Mouse (Mus musculus) ovary, postnatal 14 days (tissue): ENCODE data around the gene Tbx1.

Experiments
- DNase-seq: peaks from one replicate; pipeline ENCODE4 v3.0.0; 2022; ENCODE audit warnings: low spot score

The Tbx1 gene

DNA sequence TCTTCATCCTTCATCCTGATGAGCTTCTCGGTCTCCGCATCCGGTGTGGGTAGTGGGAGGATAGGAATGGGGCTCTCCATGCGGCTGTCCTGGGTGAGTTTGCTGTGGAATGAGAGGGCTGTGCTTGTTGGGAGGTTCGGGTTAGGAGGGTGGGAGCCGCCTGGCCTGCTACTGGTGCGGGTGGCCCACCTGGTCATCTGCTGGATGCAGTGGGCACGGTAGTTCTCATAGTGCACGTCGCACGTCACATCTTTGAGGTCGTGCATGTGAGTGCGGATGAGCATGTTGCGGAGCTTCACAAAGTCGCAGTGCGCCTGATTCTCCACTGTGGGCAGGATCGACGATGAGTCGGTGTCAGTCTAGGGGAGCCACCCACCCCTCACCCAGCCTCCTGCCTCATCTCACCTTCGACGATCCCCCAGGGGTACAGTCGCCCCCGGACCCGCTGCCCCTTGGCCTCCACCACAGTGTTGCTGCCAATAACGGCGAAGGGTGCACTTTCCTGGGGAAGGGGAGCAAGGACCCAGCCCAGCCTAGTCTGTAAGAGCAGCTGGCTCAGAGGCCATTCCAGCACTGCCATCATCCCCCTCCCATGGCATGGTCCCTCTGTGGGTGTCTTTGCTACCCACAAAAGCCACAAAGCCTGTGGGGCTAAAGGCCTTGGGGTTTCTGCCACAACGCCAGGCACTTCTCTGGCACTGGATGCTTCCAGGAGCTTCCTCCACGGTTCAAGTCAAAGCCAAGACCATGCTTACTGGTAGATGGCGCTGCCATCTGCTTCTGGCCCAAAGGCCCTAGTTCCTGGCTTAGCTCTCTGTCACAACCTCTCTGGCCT is 32.7 kb upstream of the Tbx1 start:
- DNase-seq, result no peak

DNA sequence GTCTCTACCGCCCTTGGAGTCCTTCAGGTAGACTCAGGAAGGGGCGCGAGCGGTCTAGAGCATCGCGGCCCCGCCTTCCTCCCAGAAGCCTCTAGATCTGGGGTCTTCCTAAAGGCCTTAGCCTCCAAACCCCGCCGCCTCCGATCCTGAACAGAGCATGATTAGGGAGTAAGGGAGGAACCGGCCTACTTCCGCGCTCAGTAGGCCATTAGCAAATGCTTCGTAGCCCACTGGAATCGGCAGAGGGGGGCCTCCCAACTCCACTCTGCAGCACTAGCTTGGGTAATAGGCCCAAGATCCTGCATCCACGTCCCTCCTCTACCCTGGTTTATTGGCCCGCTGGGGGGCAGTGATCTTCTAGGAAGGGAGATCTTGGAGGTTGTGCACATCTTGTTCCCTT is 31.5 kb upstream of the Tbx1 start, which contains the start of gene Gp1bb:
Gene Gp1bb, minus strand, starts transcription at position 385 of the 400 bp plus-strand sequence.
- DNase-seq, result no peak

DNA sequence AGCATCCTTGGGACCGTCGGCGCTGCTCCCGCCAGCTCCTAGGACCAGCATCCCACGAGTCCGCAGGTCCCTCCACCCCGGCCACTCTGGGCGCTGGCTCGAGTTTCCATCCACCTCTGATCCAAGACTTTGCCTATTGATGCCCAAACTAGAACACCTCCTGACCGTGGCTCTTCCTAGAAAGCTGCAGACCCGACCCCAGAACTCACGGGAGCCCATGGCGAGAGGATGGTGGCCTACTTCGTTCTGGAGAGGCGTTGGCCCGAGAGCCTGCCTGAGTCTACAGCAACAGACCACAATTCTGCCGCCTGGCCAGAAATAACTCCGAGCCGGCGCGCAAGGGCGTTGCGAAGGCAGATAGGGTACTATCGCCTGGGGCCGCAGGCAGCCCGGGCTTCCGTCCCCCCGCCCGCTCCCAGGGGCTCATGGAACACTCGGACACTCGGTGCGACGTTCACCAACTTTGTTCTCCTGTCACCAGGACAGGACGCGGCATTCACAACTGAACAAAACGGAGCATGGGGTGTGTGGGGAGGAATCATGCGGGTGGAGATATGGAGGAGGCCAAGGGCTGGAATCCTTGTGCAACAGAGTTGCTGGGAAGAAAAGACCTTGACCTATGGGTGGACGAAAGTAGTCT is 31.0 kb upstream of the Tbx1 start:
- no peak for DNase-seq

DNA sequence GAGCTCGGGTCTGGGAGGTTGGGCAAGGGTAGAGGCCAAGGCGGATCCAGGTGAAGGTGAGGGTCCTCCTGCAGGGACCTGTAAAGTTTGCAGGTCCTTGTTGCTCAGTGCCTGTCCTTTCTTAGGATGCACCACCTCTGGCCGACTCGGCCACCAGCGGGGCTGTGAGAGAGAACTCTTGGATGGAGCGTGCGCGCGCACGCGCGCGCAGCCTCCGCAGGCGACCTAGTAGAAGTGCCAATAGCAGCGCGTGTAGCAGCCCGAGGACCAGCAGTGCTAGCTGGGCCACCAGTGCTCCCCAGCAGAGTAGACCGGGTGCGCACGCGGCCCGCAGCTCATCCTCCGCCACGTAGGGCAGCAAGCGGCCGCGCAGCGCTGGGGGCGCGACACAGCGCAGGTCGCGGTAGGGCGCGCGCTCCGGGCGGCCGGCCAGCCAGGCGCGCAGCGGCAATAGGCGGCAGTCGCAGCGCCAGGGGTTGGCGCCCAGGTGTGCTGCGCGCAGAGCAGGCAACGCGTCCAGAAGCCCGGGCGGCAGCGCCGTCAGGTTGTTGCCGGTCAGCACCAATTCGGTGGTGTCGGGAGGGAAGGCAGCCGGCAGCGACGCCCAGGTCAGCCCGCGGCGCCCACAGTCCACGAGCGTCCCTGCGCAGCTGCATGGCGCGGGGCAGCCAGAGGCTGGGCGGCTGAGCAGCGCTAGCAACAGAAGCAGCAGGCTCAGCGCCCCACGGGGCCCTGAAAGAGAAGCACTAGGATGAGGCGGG is 30.3 kb upstream of the Tbx1 start:
- DNase-seq, result no peak

DNA sequence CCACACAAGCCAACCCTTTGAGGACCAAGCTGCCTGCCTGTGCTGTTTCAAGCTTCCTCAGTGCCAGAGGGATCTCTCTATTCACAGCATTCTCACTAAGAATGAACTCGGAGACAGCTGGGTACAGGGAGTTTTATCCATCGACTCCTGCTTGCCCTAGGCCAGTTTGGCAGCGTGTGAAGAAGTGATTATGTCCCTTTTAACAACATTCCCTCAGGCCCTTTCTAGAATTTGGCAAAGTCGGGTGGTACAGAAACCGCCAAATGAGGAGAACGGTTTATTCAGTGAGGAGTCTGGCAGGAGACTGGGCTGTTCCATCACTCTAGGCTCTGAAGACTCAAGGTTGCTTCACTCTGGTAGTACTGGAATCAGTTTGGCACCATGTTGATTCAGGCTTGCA is 29.7 kb upstream of the Tbx1 start:
- DNase-seq, result no peak

DNA sequence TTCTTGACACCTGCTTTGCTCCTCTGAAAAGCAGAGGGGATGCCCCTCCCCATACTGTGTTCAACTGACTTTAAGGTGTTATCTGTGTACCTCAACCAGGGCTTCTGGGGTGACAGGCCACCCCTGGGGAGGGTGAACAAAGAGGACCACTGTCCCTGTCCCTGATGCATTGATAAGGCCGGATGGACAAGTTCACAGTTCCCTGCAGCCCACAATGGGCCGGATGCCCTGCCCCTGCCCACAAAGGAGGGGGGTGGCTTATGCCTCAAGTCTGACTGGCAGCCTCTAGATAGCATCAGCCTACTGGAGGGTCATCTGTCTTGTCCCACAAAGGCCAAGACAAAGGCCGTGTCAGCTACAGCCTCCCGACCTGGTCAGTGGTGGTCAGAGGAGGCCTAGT is 28.6 kb upstream of the Tbx1 start:
- DNase-seq, result no peak

DNA sequence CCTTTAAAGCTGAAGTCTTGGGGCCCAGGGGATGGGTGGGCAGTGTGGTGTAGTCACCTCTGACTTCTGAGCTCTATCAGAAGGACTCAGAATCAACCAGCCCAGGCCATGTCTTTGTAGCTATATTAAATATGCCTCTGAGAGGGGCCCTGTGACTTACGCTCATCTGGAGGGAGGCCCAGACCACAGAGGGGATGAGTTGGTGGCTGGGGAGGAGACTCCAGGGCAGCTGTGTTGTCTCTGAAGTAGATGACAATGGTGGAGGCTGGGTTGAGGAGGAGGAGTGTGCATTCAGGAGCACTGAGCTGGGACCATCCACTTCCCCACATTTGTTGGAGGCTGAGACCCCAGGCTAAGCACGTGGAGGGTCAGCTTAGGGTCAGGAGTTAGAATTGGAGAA is 27.8 kb upstream of the Tbx1 start:
- no peak for DNase-seq

DNA sequence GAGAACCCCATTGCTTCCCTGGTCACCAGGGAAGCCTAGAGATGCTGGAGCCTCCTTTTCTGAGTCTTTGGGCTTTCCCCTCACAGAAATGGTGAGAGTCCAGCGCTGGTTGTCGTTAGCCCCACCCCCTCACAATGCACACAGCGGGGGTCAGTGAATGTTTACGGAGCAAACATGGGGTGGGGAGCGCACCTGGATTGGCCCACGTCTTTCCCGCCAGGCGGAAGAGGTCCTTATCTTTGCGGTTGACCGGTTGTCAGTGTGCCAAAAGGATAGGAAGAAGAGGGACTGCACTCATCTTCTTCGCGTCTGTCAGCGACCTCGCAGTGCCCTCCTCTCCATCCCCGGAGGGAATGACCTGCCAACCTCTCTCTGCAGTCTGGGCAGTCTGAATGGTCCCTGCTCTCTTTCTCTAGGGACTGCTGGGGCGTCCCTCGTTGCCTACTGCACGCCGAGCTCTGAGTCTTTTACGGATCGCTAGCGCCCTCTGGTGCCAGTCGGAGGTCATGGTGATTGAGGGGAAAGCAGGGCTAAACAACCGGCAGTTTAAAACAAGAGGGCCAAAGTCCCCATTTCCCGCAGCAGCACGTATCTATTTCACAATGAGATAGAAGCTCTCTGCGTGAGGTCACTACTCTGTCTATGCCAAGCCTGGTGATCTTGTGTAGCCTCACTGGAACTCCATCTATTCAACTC is 27.0 kb upstream of the Tbx1 start:
- peak; percentile 89 for DNase-seq

DNA sequence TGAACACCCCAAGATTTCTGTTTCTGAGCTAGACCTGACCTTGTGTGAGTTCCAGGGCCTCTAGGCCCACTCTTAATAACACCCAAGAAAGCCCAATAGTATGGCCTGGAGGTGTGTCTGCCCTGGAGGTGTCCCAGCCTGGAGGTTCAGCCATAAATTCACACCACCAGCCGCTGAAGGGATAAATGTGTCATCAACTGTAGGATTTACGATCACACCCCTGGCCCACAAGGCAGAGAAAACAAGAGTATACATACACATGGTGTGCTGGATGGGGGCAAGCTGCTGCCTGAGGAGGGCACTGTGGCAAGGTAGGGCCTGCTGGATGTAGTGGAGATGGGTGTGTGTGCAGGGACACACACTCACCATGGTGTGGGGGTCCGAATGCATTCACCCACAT is 22.8 kb upstream of the Tbx1 start:
- no peak for DNase-seq

DNA sequence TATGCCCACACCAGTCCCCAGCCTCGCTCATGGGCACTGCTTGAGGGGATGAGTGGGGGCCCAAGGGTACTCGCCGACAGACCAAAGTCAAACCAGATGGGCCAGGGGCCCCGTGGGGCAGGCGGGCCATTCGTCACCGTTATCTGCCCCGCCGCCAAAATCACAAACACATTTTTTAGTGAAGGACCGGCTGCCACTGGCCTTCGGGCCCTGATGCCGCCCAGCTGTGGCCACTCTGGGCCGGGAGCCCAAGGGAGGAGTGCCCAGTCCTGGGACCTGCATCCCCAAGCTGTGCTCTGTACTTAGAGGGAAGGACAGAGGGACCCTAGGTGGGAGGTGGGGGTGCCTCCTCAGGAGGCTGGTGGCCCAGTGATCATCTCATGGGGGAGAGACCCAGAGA is 21.3 kb upstream of the Tbx1 start:
- DNase-seq, result no peak

DNA sequence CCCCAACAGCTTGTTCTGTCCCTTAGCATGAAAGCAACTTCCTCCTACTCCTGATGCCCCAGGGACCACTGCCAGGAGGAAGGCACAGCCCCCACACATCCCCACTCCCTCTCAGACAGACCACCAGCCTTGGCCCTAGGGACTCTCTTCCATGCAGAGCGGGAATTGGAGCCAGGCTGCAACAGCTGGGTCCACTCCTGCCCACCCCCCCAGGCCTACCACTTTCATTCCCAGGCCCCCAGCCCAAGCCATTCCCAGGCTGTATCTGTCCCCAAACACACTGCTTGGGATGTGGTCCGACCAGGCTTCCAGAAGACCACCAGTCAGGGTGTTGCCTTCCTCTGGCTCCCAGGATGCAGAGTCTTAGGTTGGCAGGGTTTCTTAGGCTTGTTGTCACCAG is 18.6 kb upstream of the Tbx1 start:
- DNase-seq, result no peak

DNA sequence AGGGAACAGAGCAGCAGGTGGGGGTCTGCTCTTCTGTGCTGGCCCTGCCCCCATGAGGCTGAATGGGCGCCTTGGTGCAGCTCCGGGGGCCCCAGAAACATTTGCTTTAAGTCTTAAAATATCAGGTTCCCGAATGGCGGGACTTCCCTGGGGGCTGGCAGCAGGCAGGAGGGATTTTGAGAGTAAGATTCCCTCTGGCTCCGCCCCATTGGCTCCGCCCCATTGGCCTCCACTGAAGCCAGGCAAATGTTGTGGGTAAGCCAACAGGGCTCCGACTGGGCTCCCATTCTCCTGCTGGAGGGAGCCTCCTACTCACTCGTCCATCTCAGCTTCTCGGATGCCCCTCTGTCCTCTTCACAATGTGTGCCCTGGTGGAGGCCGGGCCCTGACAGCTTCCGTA is 17.8 kb upstream of the Tbx1 start:
- DNase-seq, result no peak

DNA sequence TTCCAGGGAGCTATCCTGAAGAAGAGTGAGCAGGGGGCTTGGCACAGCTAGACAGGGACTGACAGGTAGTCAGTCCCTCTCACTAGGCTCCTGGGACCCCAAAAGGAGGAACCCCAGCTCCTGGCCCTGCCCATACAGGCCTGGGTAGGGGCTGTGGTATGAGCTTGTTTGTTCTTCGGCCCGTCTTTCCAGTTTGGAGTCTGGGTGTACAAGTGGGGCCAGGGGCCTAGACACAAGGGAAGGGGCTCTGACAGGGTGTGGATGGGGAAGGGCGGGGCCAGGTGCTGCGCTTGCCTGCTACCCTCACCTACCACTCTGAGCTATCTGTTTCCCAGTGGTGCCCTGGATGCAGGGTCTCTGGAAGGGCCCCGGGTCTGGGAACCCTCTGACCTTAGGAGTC is 15.2 kb upstream of the Tbx1 start:
- no peak for DNase-seq

DNA sequence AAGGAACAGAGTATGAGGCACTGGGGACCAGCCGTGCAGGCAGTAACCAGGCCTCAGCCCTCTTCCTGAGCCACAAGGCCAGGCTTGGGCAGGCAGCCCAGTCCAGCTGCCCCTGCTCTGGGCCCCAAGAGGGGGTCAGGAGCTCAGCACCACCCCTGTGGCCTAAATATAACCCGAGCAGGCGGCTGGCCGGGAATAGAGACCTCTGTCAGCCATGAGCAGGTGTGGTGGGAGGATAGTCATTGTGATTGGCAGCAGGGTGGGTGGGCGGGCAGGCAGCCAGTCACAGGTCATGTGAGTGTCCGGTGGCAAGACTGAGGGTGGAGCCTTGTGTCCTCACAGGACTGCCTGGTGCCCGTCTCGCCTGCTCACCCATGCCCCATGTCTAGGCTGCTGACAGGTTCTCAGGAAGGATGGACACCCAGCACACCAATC is 13.8 kb upstream of the Tbx1 start:
- no peak for DNase-seq

DNA sequence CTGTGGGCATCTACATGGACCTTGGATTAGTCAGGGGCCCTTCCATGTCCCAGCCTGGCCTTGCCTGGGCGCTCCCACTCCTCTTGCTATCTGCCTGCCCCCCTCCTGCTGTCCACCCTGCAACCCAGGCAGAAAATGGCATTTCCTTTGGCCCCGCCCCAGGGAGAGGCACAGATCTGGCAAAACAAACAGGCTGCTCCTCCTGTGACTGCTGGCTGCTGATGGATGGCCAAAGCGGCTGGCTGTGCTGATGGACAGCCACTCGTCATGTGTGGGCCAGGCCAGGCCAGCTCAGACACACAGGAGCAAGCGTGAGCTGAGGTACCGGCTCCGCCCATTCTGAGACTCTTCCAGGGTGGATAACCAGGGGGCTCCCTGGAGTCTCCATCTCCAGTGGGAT is 11.0 kb upstream of the Tbx1 start:
- no peak for DNase-seq

DNA sequence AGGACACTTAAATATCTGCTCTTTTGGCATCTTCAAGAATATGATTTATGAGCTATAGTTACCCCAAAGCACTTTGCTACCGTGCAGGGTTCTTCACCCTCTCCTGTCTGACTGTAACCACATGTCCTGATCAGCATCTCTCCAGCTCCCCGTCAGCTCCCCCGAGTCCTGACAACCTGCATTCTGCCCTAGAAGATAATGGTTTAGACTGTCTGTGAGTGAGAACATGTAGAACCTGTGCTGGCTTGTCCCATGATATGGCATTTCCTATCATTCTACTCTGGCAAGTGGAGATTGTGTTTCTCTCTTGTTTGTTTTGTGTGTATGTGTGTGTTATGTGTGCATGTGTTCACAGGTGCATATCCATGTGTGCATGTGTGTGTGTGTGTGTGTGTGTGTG is 7.5 kb upstream of the Tbx1 start:
- no peak for DNase-seq

DNA sequence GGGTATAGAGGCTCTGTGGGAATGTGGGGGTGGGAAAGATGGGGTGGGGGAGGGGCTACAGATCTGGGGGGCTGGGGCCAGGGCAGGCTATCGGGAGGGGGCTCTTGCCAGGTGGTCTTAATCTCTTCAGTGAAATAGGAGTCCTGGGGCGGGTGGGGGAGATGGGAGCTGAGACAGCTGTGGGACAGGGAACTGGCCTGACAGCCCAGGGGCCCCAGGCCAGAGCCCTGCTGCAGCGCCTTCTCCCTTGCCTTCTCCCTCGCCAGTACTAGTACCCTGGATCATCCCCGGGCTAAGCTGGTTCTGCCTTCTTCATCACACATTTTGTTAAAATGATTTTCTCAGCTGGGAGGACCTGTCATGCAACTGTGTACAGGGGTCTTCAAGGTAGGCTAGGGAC is 5.8 kb upstream of the Tbx1 start:
- DNase-seq, result no peak

DNA sequence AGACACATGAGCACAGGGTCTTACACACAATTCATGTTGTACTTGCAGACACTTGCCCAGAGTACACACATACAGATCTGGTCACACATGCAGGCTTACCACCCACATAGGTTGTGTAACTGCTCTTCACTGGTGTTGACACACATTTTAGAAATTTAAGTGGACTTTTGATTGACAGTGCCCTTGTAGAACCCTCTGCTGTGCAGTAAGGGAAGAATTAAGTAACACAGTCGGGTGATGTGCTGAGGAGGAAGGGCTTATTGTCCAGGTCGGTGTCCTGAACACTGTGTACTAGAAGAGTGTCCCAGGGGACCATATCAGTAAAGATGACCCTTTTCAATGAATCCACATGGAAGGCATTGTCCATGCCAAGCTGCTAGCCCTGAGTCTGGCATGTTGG is 3.5 kb upstream of the Tbx1 start:
- DNase-seq, result no peak

DNA sequence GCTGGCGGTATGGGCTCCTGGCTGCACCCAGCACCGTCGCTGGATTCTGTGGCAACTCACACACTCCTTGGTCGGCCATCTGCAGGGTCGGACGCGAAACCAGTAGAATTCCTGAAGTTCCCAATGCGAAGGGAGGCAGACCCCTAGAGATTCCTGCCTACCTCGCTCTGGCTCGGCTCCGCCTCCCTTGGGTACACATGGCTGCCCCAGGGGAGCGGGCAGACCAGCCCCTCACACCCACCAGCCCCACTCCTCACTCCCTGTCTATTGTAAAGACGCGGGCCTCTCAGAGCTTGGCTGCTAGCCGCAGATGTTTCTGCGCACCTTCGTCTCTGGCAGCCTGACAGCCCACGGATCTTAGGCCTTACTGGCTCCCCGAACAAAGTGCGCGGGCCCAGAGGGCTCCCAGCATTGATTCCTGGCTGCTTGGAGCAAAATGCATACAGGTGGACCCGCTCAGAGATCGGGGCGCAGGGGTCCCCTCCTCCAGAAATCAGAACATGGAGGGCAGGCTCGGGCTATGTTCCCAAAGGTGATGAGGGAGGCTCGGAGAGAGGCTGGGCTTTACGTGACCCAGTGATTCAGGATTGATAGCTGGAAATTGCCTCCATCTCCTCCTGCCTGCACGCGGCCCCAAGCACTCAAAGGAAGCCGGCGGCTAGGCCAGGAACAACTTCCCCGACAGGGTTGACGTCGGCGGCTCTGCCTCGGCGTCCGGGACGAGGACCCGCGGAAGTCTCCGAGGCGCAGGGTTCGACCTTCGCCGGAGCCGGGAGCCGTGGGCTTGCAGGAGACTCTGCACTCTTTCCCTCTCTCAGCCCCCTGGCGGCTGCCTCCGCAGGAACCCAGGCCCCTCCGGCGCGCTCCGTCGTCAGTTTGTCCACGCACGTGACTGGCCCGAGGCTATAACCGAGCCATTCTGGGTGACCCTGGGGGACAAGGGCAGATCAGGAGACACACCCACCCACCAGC is 862 bp upstream of the Tbx1 start:
- DNase-seq, result no peak

DNA sequence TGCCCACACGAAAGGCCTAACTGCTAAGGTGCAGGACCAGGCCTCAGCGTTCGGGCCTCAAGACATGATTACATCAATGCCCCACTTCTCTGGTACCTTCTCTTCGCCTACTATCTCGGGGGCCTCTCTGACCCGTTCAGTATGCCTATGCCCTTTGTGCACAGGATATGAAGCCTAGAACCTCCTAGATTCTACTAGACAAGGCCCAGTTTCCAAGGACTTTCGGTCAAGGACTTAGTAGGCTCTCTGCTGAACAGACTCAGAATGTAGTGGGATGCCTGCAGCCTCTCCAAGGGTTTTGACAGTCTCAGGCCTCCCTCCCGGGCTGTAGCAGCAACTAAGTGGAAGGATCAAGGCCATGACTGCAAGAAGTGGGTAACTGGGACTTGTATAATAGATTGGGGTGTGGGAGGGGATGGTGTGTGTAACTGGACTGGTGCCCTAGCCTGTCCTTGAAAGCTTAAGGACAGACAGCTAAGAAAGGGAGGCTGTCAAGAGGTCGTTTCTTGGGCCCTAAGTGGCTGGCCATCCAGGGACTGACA is 1.3 kb downstream of the Tbx1 start:
- DNase-seq, result no peak

DNA sequence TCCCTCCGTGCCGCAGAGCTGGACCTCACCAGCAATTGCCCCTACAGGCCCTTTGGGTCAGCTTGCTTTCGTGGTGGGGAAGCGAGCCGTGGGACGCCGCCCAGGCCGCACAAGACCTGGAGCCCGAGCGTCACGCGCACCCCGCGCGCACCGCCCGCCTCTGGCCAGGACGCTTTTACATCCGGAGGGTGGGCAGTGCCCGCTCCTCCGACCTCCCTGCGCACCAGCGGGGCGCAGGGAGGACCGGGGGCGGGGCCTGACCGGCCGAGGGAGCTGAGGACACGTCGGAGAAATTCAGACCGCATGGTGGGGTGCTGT is 1.8 kb downstream of the Tbx1 start:
- no peak for DNase-seq
